Mouse (Mus musculus) erythroblast, embryonic 14.5 days (primary cell): Measurements from ENCODE around the gene Mybph.

Experiments
- GATA1 ChIP-seq: IDR thresholded peaks from 2 replicates; pipeline ENCODE4 v1.6.1; 2012; ENCODE audit warnings: low read length, inconsistent platforms, mixed read lengths
- TAL1 ChIP-seq: IDR thresholded peaks from 3 replicates; pipeline ENCODE4 v1.6.1; 2012; ENCODE audit warnings: low read length, inconsistent platforms, mixed read lengths

DNA sequence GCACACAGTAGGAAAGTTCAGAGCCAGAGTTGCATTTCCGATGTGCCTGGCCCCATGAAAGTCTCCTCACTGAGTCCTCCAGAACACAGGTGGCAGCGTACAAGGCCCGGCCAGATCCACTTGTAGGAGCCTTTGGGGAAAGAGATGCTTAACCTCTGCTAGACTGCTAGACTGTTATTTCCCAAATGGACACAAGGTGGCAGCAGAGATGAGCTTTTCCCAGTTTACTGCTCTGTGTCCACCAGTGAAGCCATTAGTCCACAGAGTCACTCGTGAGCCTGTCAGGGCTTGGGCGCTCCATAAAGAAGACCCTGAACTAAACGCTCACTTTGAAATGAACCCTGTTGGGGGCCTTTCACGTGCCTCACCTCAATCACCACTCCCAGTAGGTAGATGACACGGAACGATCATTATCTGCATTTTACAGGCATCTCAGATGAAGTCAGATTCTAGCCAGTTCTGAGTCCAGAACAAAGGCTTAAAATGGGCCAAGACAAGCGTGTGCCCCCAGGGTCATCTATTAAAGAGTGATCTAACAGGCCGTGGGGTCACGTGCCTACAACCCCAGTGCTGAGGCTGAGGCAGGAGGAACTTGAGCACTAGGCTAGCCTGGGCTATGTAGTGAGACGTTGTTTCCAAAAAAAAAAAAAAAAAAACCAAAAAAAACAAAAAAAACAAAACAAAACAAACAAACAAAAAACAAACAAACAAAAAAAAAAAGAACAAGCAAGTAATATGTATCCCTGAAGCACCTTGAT, 41.4 kb upstream of the Mybph start:
- TF ChIP-seq GATA1 (no peak), TAL1 (no peak)
